Mouse (Mus musculus): ENCODE measurements at regions not wholly inside any gene's neighbourhood (a gene's known extent, or its start where the extent isn't known, plus 50 kb on each side); places are given as distances from the start of the nearest gene placed in this dataset.

DNA sequence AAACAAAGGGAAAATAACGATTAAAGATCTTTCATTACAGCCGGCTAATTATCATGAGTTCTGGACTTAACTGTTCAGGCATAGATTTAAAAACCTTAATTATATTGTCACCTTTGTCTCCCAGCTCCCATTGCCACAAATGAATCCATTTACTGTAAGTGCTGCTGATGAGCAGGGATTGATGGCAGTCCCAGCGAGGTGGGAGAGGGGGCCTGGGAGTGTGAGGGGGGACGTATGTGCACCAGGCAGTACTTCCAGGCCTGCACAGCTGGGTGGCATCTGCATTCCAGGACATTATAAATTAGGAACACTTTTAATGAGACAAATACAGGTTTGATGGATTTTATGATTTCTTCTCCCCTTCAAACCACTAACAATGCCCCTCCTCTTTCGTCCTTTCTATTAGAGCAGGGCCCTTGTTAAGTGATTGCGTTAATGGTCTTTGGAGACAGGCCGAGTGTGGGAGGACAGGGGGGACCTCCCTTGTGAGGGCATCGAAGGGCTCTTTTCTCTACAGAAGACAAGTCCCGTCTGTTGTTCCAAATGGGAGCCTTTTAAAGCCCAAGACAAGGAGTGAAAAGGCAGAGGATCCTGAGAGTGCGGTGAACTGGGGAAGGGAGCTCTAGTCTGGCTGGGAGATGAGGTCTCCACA lies 150.3 kb downstream of the Melk start:
- TF ChIP-seq CTCF (IDR thresholded peaks at IDR 0.05; ENCODE audit: borderline replicate concordance, insufficient read depth, low read depth, low read length) (no peak), POLR2A (IDR thresholded peaks at IDR 0.05; ENCODE audit: borderline replicate concordance, insufficient read depth, low read length) (no peak)

All from cerebellum, adult 2 months (tissue).